ENCODE assay signal across 10 mouse cellular contexts in genomic region chr3:152061145-152061544, GRCm38 (mm10).
"Had no signal": no experiment of that assay in that cellular context is flagged by ENCODE, and none has a peak within 500 bp of the region (broad histone marks: within the 10 kb centered on the region; RNA-seq: fewer than 3 reads in every experiment).

No protein-coding gene starts in this region.

- H3K9me3 ChIP-seq: limb, embryonic 13.5 days; liver, embryonic 15.5 days; neural tube, embryonic 12.5 days had no signal

- H3K4me1 ChIP-seq: limb, embryonic 13.5 days; liver, embryonic 15.5 days; neural tube, embryonic 12.5 days had no signal

- H3K9ac ChIP-seq: limb, embryonic 13.5 days; liver, embryonic 15.5 days; neural tube, embryonic 12.5 days had no signal

- DNase-seq: lung, adult 2 months; lung, postnatal 36 days; midbrain, embryonic 14.5 days; thymus, postnatal 14 days had no signal

- H3K4me3 ChIP-seq: limb, embryonic 13.5 days; liver, embryonic 15.5 days; neural tube, embryonic 12.5 days had no signal

- H3K27me3 ChIP-seq: liver, embryonic 15.5 days; neural tube, embryonic 12.5 days had no signal

- H3K27ac ChIP-seq: kidney, postnatal 0 days; limb, embryonic 13.5 days; liver, embryonic 15.5 days; neural tube, embryonic 12.5 days; stomach, postnatal 0 days had no signal

- H3K4me2 ChIP-seq: limb, embryonic 13.5 days; liver, embryonic 15.5 days; neural tube, embryonic 12.5 days had no signal

- H3K36me3 ChIP-seq: limb, embryonic 13.5 days; liver, embryonic 15.5 days; neural tube, embryonic 12.5 days had no signal

- ATAC-seq: lung, postnatal 0 days had no signal
